Mouse (Mus musculus): ENCODE measurements at regions not wholly inside any gene's neighbourhood (a gene's known extent, or its start where the extent isn't known, plus 50 kb on each side); places are given as distances from the start of the nearest gene placed in this dataset.

DNA sequence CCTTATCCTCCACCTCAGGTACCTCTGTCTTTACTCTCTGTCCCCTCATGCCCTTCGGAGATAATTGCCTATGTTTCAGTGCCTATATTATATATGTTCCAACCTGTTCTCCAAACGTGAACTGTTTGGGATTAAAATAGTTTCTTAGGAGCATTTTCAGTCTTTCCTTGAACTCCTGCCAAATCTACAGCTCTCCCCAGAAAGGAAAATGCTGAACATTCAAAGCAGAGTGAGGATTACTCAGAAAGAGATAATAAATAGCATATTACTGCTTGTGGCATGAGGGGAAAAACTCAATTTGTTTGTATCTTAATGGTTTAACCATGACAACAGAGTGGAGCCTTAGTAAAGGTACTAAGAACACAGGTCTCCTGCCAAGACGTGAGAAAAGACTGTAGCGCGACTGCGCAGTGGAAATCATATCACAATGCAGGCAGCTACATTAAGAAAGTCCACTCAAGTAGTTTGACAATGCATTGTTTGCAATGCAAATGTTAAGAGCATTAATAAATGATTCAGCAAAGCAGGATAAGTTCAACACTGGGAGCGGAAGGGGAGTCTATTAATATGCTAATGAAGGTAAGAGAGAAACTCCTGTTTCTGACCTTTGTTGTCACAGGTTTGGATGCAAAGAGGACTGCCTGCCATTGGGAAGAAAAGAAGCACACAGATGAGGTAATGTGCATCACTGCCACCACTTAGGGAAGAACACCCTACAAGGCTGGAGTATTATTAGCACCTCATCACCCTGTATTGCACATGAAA is 406.8 kb upstream of the Adamts9 start:
- ATAC-seq (ENCODE audit: insufficient read depth, low FRiP score, low TSS enrichment) (no peak), DNase-seq (ENCODE audit: low spot score) (no peak)
- Histone ChIP-seq H3K4me2 (ENCODE audit: low read depth) (no peak overlapping the region), H3K4me3 (ENCODE audit: low read depth, low read length) (no peak overlapping the region), H3K9me3 (ENCODE audit: control insufficient read depth, low read length) (no peaks in the 10 kb centered on the region), H3K9ac (ENCODE audit: low read length) (no peak overlapping the region), H3K27me3 (ENCODE audit: control insufficient read depth, insufficient read depth, low read length) (no peaks in the 10 kb centered on the region), H3K4me1 (ENCODE audit: control insufficient read depth, insufficient read depth, low read length) (no peaks in the 10 kb centered on the region), H3K27ac (ENCODE audit: low read depth, low read length) (no peak overlapping the region), H3K36me3 (ENCODE audit: control insufficient read depth, insufficient read depth, low read length) (no peaks in the 10 kb centered on the region)
- WGBS, result 73% methylated on average over 7 of the region's 7 CpGs

DNA sequence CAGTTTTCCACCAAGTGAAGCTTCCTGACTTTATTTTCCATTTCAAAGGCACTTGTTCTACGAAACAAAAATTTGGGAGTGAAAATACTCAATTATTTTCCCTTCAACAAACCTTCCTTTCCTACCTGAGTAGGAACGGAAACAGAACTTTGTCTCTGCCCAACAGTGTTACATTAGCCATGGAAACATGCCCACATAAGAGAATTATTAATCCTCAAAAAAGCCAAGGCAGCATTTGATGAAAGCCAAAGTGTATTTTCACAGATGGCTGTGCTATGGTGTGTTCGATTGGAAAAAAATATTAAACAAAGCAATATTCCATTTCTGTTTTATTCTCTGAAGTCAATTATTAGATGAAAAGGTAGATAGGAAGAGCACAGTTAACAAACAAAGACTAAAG is 404.8 kb upstream of the Adamts9 start:
- Histone ChIP-seq H3K4me3 (ENCODE audit: low read depth, low read length) (no peak overlapping the region), H3K9me3 (ENCODE audit: control insufficient read depth, low read length) (no peaks in the 10 kb centered on the region), H3K9ac (ENCODE audit: low read length) (no peak overlapping the region), H3K4me2 (ENCODE audit: low read depth) (no peak overlapping the region), H3K27ac (ENCODE audit: low read depth, low read length) (no peak overlapping the region), H3K36me3 (ENCODE audit: control insufficient read depth, insufficient read depth, low read length) (no peaks in the 10 kb centered on the region), H3K4me1 (ENCODE audit: control insufficient read depth, insufficient read depth, low read length) (no peaks in the 10 kb centered on the region), H3K27me3 (ENCODE audit: control insufficient read depth, insufficient read depth, low read length) (no peaks in the 10 kb centered on the region)
- WGBS, result 88% methylated on average over 3 of the region's 3 CpGs
- no peak for DNase-seq (ENCODE audit: low spot score)
- ATAC-seq (ENCODE audit: insufficient read depth, low FRiP score, low TSS enrichment), result no peak

DNA sequence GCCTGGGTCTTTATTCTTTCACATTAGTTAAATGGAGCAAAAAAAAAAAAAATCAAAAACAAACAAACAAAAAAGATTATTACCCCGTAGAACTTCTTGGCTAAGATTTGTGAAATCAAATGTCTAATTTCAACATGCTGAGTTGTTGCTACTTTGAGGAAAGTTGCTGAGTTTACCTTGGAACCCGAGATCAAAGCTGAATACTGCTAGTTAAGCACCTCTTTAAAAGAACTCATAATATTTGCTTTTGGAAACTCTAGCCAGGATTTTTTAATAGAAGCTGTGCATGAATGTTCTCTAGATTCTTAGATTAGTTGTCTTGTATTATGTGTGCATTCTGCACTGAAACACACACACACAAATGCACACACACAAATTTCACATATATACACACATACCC is 385.4 kb upstream of the Adamts9 start:
- no peaks in the 10 kb centered on the region for H3K9me3 ChIP-seq (ENCODE audit: control insufficient read depth, low read length)
- H3K27me3 ChIP-seq (ENCODE audit: control insufficient read depth, insufficient read depth, low read length), result no peaks in the 10 kb centered on the region
- H3K4me1 ChIP-seq (ENCODE audit: control insufficient read depth, insufficient read depth, low read length), result no peaks in the 10 kb centered on the region
- WGBS, result 76% methylated on average over 2 of the region's 2 CpGs
- no peaks in the 10 kb centered on the region for H3K36me3 ChIP-seq (ENCODE audit: control insufficient read depth, insufficient read depth, low read length)
- no peak overlapping the region for H3K4me3 ChIP-seq (ENCODE audit: low read depth, low read length)
- no peak overlapping the region for H3K9ac ChIP-seq (ENCODE audit: low read length)
- ATAC-seq (ENCODE audit: insufficient read depth, low FRiP score, low TSS enrichment), result no peak
- DNase-seq (ENCODE audit: low spot score), result no peak
- H3K27ac ChIP-seq (ENCODE audit: low read depth, low read length), result no peak overlapping the region
- no peak overlapping the region for H3K4me2 ChIP-seq (ENCODE audit: low read depth)

DNA sequence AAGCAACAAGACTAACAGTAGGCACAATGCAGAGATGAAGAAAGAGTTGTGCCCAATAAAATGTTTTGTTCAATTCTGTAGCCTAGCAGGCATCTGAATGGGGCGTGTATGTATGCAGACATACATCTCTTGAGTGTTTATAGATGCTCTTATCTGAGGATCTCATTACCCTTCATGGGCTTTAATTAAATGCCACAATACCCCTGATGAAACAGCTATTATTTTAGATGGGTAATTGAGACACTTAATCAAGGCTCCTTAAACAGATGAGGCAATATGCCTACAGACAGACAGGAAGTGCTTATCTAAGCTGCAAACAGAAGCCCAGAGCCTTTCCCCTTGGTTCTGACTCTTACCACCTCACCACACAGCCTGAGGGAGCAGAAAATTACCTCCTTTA is 384.6 kb upstream of the Adamts9 start:
- H3K9me3 ChIP-seq (ENCODE audit: control insufficient read depth, low read length), result no peaks in the 10 kb centered on the region
- H3K36me3 ChIP-seq (ENCODE audit: control insufficient read depth, insufficient read depth, low read length), result no peaks in the 10 kb centered on the region
- H3K4me2 ChIP-seq (ENCODE audit: low read depth), result no peak overlapping the region
- no peak overlapping the region for H3K9ac ChIP-seq (ENCODE audit: low read length)
- no peak overlapping the region for H3K27ac ChIP-seq (ENCODE audit: low read depth, low read length)
- DNase-seq (ENCODE audit: low spot score) (no peak), ATAC-seq (ENCODE audit: insufficient read depth, low FRiP score, low TSS enrichment) (no peak)
- 93% methylated on average over 1 of the region's 1 CpGs for WGBS
- no peak overlapping the region for H3K4me3 ChIP-seq (ENCODE audit: low read depth, low read length)
- H3K4me1 ChIP-seq (ENCODE audit: control insufficient read depth, insufficient read depth, low read length), result no peaks in the 10 kb centered on the region
- no peaks in the 10 kb centered on the region for H3K27me3 ChIP-seq (ENCODE audit: control insufficient read depth, insufficient read depth, low read length)

DNA sequence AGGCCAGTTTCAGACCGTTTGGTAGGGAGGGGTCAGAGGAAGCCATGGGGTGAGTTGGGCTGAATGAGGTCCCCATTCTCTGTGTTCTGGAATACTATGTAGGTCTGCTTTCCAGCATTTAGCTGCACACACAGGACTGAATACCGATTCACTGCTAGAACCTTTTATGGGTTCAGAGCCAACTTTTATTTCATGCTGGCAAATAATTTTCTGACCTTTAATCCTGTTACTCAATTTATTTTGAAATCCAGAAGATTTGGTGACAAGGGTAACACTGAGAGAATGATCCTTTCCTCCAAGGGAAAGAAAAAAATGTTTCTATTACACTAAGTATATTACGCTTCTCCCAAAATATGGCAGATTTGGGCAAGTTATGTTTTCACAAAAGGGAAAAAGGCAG is 380.6 kb upstream of the Adamts9 start:
- no peak overlapping the region for H3K4me2 ChIP-seq (ENCODE audit: low read depth)
- no peaks in the 10 kb centered on the region for H3K4me1 ChIP-seq (ENCODE audit: control insufficient read depth, insufficient read depth, low read length)
- no peak overlapping the region for H3K27ac ChIP-seq (ENCODE audit: low read depth, low read length)
- ATAC-seq (ENCODE audit: insufficient read depth, low FRiP score, low TSS enrichment), result no peak
- no peaks in the 10 kb centered on the region for H3K27me3 ChIP-seq (ENCODE audit: control insufficient read depth, insufficient read depth, low read length)
- WGBS, result 78% methylated on average over 3 of the region's 3 CpGs
- no peak for DNase-seq (ENCODE audit: low spot score)
- no peaks in the 10 kb centered on the region for H3K9me3 ChIP-seq (ENCODE audit: control insufficient read depth, low read length)
- H3K36me3 ChIP-seq (ENCODE audit: control insufficient read depth, insufficient read depth, low read length), result no peaks in the 10 kb centered on the region
- H3K9ac ChIP-seq (ENCODE audit: low read length), result no peak overlapping the region
- H3K4me3 ChIP-seq (ENCODE audit: low read depth, low read length), result no peak overlapping the region

DNA sequence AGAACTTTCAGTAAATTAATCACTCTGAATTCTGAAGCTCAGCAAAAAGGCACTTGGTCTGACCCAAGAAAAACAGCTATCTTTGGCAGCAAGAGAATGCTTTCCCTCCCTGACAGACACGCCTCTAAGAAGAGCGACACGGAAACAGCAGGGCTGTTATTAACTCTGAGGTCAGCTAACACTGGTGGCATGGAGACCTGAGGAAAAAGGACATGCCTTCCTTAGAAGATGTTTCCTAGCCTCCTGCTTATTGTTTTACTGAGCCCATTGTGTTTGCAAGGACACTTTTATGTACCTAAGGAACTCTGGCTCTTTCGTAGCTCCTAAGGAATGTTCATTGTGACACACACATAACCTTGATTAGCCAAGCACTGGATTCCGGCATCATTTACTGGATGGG is 371.3 kb upstream of the Adamts9 start:
- ATAC-seq (ENCODE audit: insufficient read depth, low FRiP score, low TSS enrichment) (no peak), DNase-seq (ENCODE audit: low spot score) (no peak)
- H3K9ac ChIP-seq (ENCODE audit: low read length), result no peak overlapping the region
- H3K27me3 ChIP-seq (ENCODE audit: control insufficient read depth, insufficient read depth, low read length), result no peaks in the 10 kb centered on the region
- no peak overlapping the region for H3K27ac ChIP-seq (ENCODE audit: low read depth, low read length)
- H3K4me2 ChIP-seq (ENCODE audit: low read depth), result no peak overlapping the region
- H3K36me3 ChIP-seq (ENCODE audit: control insufficient read depth, insufficient read depth, low read length), result no peaks in the 10 kb centered on the region
- H3K4me3 ChIP-seq (ENCODE audit: low read depth, low read length), result no peak overlapping the region
- no peaks in the 10 kb centered on the region for H3K9me3 ChIP-seq (ENCODE audit: control insufficient read depth, low read length)
- 61% methylated on average over 5 of the region's 5 CpGs for WGBS
- no peaks in the 10 kb centered on the region for H3K4me1 ChIP-seq (ENCODE audit: control insufficient read depth, insufficient read depth, low read length)

DNA sequence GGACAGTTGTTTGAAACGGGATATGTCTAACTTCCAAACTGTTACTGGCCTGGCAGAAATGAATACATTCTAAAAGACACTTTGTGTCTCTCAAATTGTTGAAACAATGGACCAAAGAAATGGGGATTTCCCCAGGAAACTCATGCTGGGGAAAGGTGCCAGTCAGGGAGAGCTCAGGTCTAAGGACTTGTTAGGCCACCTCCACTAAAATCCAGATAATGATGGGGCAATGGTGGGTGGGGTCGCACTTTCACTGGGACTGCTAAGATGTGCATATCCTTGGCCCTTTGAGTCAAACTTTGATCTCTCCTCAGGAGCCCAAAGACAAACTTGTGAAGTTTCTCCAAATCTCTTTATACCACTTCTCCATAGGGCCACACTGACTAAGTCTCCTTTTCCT is 361.9 kb upstream of the Adamts9 start:
- Histone ChIP-seq H3K4me1 (ENCODE audit: control insufficient read depth, insufficient read depth, low read length) (no peaks in the 10 kb centered on the region; the same call in 1 of the 2 replicates), H3K9me3 (ENCODE audit: control insufficient read depth, low read length) (no peaks in the 10 kb centered on the region), H3K4me2 (ENCODE audit: low read depth) (no peak overlapping the region), H3K4me3 (ENCODE audit: low read depth, low read length) (no peak overlapping the region), H3K27me3 (ENCODE audit: control insufficient read depth, insufficient read depth, low read length) (no peaks in the 10 kb centered on the region), H3K36me3 (ENCODE audit: control insufficient read depth, insufficient read depth, low read length) (no peaks in the 10 kb centered on the region), H3K9ac (ENCODE audit: low read length) (no peak overlapping the region), H3K27ac (ENCODE audit: low read depth, low read length) (no peak overlapping the region)
- ATAC-seq (ENCODE audit: insufficient read depth, low FRiP score, low TSS enrichment), result no peak
- DNase-seq (ENCODE audit: low spot score), result no peak
- WGBS, result 56% methylated on average over 2 of the region's 2 CpGs

DNA sequence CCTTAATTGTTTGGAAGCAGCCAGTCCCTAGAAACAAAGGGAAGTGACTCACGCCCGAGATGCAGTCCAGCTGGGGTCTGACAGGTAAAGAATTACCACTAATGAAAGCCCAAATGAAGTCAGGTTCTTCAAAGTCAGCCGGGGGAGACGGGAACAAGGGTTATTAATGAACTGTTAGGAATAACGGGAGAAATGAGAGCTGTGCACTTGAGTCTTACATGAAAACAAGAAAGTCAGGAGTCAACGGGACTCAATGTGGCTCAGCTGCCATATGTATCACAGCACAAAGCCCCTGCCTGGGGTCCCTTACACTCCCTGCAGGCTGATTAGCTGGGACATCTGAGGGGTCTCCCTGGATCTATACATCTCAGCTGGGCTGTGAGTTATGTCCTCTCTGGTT is 354.7 kb upstream of the Adamts9 start:
- peak overlapping the region; percentile 44; the same call in 1 of the 2 replicates for H3K27ac ChIP-seq (ENCODE audit: low read depth, low read length)

DNA sequence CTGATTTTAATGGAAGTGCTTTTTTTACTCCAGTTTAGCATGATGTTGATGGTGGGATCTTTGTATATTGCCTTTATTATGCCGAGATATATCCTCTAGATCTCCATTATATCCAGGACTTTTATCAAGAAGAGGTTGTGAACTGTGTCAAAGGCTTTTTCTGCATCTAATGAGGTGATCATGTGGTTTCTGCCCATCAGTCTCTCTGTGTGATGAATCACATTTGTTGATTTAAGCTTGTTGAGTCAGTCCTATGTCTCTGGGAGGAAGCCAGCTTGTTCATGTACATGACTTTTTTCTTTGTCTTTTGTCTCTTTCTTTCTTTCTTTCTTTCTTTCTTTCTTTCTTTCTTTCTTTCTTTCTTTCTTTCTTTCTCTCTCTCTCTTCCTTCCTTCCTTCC is 348.4 kb upstream of the Adamts9 start:
- WGBS, result 82% methylated on average over 1 of the region's 1 CpGs

More for the DNA sequence above, 354.7 kb upstream of the Adamts9 start:
- 29% methylated on average over 6 of the region's 6 CpGs for WGBS
- peak; percentile 58 for ATAC-seq (ENCODE audit: insufficient read depth, low FRiP score, low TSS enrichment)
- no peaks in the 10 kb centered on the region for H3K36me3 ChIP-seq (ENCODE audit: control insufficient read depth, insufficient read depth, low read length)
- no peak overlapping the region for H3K4me3 ChIP-seq (ENCODE audit: low read depth, low read length)
- H3K4me1 ChIP-seq (ENCODE audit: control insufficient read depth, insufficient read depth, low read length), result 0 out of 2 replicates have a peak, but pooled peaks cover 4% of the 10 kb centered on the region
- H3K4me2 ChIP-seq (ENCODE audit: low read depth), result peak overlapping the region; percentile 8; the same call in 1 of the 2 replicates
- H3K9ac ChIP-seq (ENCODE audit: low read length), result no peak overlapping the region
- DNase-seq (ENCODE audit: low spot score), result peak; percentile 43
- H3K9me3 ChIP-seq (ENCODE audit: control insufficient read depth, low read length), result no peaks in the 10 kb centered on the region
- H3K27me3 ChIP-seq (ENCODE audit: control insufficient read depth, insufficient read depth, low read length), result no peaks in the 10 kb centered on the region

More for the DNA sequence above, 348.4 kb upstream of the Adamts9 start:
- H3K4me3 ChIP-seq (ENCODE audit: low read depth, low read length), result no peak overlapping the region
- H3K9me3 ChIP-seq (ENCODE audit: control insufficient read depth, low read length), result no peaks in the 10 kb centered on the region
- ATAC-seq (ENCODE audit: insufficient read depth, low FRiP score, low TSS enrichment) (no peak), DNase-seq (ENCODE audit: low spot score) (no peak)
- H3K4me1 ChIP-seq (ENCODE audit: control insufficient read depth, insufficient read depth, low read length), result no peaks in the 10 kb centered on the region
- H3K9ac ChIP-seq (ENCODE audit: low read length), result no peak overlapping the region
- H3K27me3 ChIP-seq (ENCODE audit: control insufficient read depth, insufficient read depth, low read length), result no peaks in the 10 kb centered on the region
- no peak overlapping the region for H3K4me2 ChIP-seq (ENCODE audit: low read depth)
- no peak overlapping the region for H3K27ac ChIP-seq (ENCODE audit: low read depth, low read length)
- no peaks in the 10 kb centered on the region for H3K36me3 ChIP-seq (ENCODE audit: control insufficient read depth, insufficient read depth, low read length)
